Mouse (Mus musculus) cerebellum, postnatal 4 days (tissue): ENCODE measurements around the gene Tubg2.

Experiments used
- DNase-seq, 2 experiments: peaks; one replicate each; pipeline ENCODE4 v3.0.0; 2022; ENCODE audit warnings: low spot score in 2 of 2, mixed read lengths in 1 of 2

Gene Tubg2

GRCm38 (mm10) chr11:101164677-101165580 is 9.2 kb downstream of the Tubg2 start:
- no peak for DNase-seq

- DNase-seq: no peak
These were observed 10.7 kb downstream of the Tubg2 start for GRCm38 (mm10) chr11:101166357-101166756.

- no peak for DNase-seq
These were observed 11.7 kb downstream of the Tubg2 start for GRCm38 (mm10) chr11:101167211-101167962.

- DNase-seq: no peak
These were observed 12.2 kb downstream of the Tubg2 start for GRCm38 (mm10) chr11:101167963-101168300.

GRCm38 (mm10) chr11:101168301-101168980 is 12.7 kb downstream of the Tubg2 start:
- no peak for DNase-seq

GRCm38 (mm10) chr11:101169301-101170107 is 13.8 kb downstream of the Tubg2 start:
- DNase-seq: no peak

- no peak for DNase-seq
These were observed 14.7 kb downstream of the Tubg2 start, which contains the start of gene Cntnap1 for GRCm38 (mm10) chr11:101170354-101170810. TSS of gene Cntnap1 (plus strand) at chr11:101170523.

- peak; percentile 79 to 89 for DNase-seq
These were observed 15.3 kb downstream of the Tubg2 start, which contains the start of gene Plekhh3 for GRCm38 (mm10) chr11:101170811-101171610. TSS of gene Plekhh3 (minus strand) at chr11:101171351.

GRCm38 (mm10) chr11:101171721-101172433 is 16.2 kb downstream of the Tubg2 start:
- DNase-seq: no peak

GRCm38 (mm10) chr11:101172434-101172815 is 16.7 kb downstream of the Tubg2 start:
- no peak for DNase-seq

GRCm38 (mm10) chr11:101173112-101173511 is 17.4 kb downstream of the Tubg2 start:
- no peak for DNase-seq

- peak in 1 of 2 experiments; percentile 77 for DNase-seq
These were observed 18.1 kb downstream of the Tubg2 start for GRCm38 (mm10) chr11:101173631-101174388.

GRCm38 (mm10) chr11:101174389-101174745 is 18.7 kb downstream of the Tubg2 start:
- DNase-seq: no peak

GRCm38 (mm10) chr11:101174851-101175628 is 19.3 kb downstream of the Tubg2 start, which contains the start of gene Ccr10:
TSS of gene Ccr10 (minus strand) at chr11:101175443.
- DNase-seq: no peak

GRCm38 (mm10) chr11:101175636-101176116 is 20.0 kb downstream of the Tubg2 start:
- no peak for DNase-seq

- no peak for DNase-seq
These were observed 20.5 kb downstream of the Tubg2 start for GRCm38 (mm10) chr11:101176117-101176691.
